Mouse (Mus musculus): Measurements from ENCODE around the gene Saysd1. TPM values are rescaled to one million over a fixed set of nuclear protein-coding genes. Genes with fewer than 3 reads are reported as not detected.

Saysd1 gene
- polyA plus RNA-seq, 1 experiment from 2014 or later, result 18.9 TPM

GRCm38 (mm10) chr14:20180304-20180703 lies 42.0 kb upstream of the Saysd1 start:
- TF ChIP-seq EP300 (IDR thresholded peaks at IDR 0.05), result no peak
- no peak for TF ChIP-seq CTCF (IDR thresholded peaks at IDR 0.05)
- ATAC-seq (no peak), DNase-seq (ENCODE audit: low spot score) (no peak)
- WGBS, result 2% methylated on average over 6 of the region's 6 CpGs
- Histone ChIP-seq H3K4me3 (ENCODE audit: low read depth, low read length) (peak overlapping the region; percentile 52), H3K4me1 (ENCODE audit: insufficient read depth, low read depth, low read length) (peaks cover 4% of the 10 kb centered on the region; the same call in 1 of the 2 replicates), H3K27me3 (replicated peaks; ENCODE audit: insufficient read depth, low read length) (no peaks in the 10 kb centered on the region), H3K36me3 (ENCODE audit: insufficient read depth, low read length) (no peaks in the 10 kb centered on the region), H3K9me3 (ENCODE audit: low read length) (no peaks in the 10 kb centered on the region), H3K4me2 (replicated peaks; ENCODE audit: low read depth, low read length) (peak overlapping the region; percentile 83), H3K9ac (replicated peaks; ENCODE audit: low read depth) (peak overlapping the region; percentile 6; the same call in 1 of the 2 replicates), H3K27ac (ENCODE audit: low read length) (no peak overlapping the region)

- Histone ChIP-seq H3K27ac (ENCODE audit: low read length) (no peak overlapping the region), H3K4me3 (ENCODE audit: low read depth, low read length) (peak overlapping the region; percentile 52), H3K4me1 (ENCODE audit: insufficient read depth, low read depth, low read length) (peaks cover 4% of the 10 kb centered on the region; the same call in 1 of the 2 replicates), H3K4me2 (replicated peaks; ENCODE audit: low read depth, low read length) (peak overlapping the region; percentile 83), H3K9ac (replicated peaks; ENCODE audit: low read depth) (no peak overlapping the region), H3K9me3 (ENCODE audit: low read length) (no peaks in the 10 kb centered on the region), H3K36me3 (ENCODE audit: insufficient read depth, low read length) (no peaks in the 10 kb centered on the region), H3K27me3 (replicated peaks; ENCODE audit: insufficient read depth, low read length) (no peaks in the 10 kb centered on the region)
- no peak for TF ChIP-seq EP300 (IDR thresholded peaks at IDR 0.05)
- TF ChIP-seq CTCF (IDR thresholded peaks at IDR 0.05), result no peak
- 57% methylated on average over 5 of the region's 5 CpGs for WGBS
- ATAC-seq, result no peak
- no peak for DNase-seq (ENCODE audit: low spot score)
Observed at GRCm38 (mm10) chr14:20179731-20180280, 41.5 kb upstream of the Saysd1 start.

GRCm38 (mm10) chr14:20179080-20179479 lies 40.7 kb upstream of the Saysd1 start:
- H3K4me2 ChIP-seq (replicated peaks; ENCODE audit: low read depth, low read length), result peak overlapping the region; percentile 83
- 51% methylated on average over 3 of the region's 3 CpGs for WGBS
- H3K4me3 ChIP-seq (ENCODE audit: low read depth, low read length), result peak overlapping the region; percentile 52; the same call in 1 of the 2 replicates
- no peaks in the 10 kb centered on the region for H3K27me3 ChIP-seq (replicated peaks; ENCODE audit: insufficient read depth, low read length)
- peaks cover 4% of the 10 kb centered on the region; the same call in 1 of the 2 replicates for H3K4me1 ChIP-seq (ENCODE audit: insufficient read depth, low read depth, low read length)
- ATAC-seq, result no peak
- H3K9ac ChIP-seq (replicated peaks; ENCODE audit: low read depth), result no peak overlapping the region
- no peaks in the 10 kb centered on the region for H3K9me3 ChIP-seq (ENCODE audit: low read length)
- no peaks in the 10 kb centered on the region for H3K36me3 ChIP-seq (ENCODE audit: insufficient read depth, low read length)
- DNase-seq (ENCODE audit: low spot score), result no peak
- no peak overlapping the region for H3K27ac ChIP-seq (ENCODE audit: low read length)
- TF ChIP-seq EP300 (IDR thresholded peaks at IDR 0.05) (no peak), CTCF (IDR thresholded peaks at IDR 0.05) (no peak)

GRCm38 (mm10) chr14:20178593-20178992 lies 40.3 kb upstream of the Saysd1 start:
- Histone ChIP-seq H3K36me3 (ENCODE audit: insufficient read depth, low read length) (no peaks in the 10 kb centered on the region), H3K27ac (ENCODE audit: low read length) (no peak overlapping the region), H3K9me3 (ENCODE audit: low read length) (no peaks in the 10 kb centered on the region), H3K4me2 (replicated peaks; ENCODE audit: low read depth, low read length) (peak overlapping the region; percentile 83; the same call in 1 of the 2 replicates), H3K4me3 (ENCODE audit: low read depth, low read length) (no peak overlapping the region), H3K4me1 (ENCODE audit: insufficient read depth, low read depth, low read length) (peaks cover 4% of the 10 kb centered on the region; the same call in 1 of the 2 replicates), H3K27me3 (replicated peaks; ENCODE audit: insufficient read depth, low read length) (no peaks in the 10 kb centered on the region), H3K9ac (replicated peaks; ENCODE audit: low read depth) (no peak overlapping the region)
- no peak for TF ChIP-seq CTCF (IDR thresholded peaks at IDR 0.05)
- TF ChIP-seq EP300 (IDR thresholded peaks at IDR 0.05), result no peak
- DNase-seq (ENCODE audit: low spot score) (no peak), ATAC-seq (no peak)
- WGBS, result 32% methylated on average over 4 of the region's 4 CpGs

GRCm38 (mm10) chr14:20177494-20178123 lies 39.3 kb upstream of the Saysd1 start:
- Histone ChIP-seq H3K4me1 (ENCODE audit: insufficient read depth, low read depth, low read length) (peaks cover 11% of the 10 kb centered on the region; the same call in 1 of the 2 replicates), H3K27ac (ENCODE audit: low read length) (no peak overlapping the region), H3K27me3 (replicated peaks; ENCODE audit: insufficient read depth, low read length) (no peaks in the 10 kb centered on the region), H3K4me2 (replicated peaks; ENCODE audit: low read depth, low read length) (no peak overlapping the region; the same call in 1 of the 2 replicates), H3K36me3 (ENCODE audit: insufficient read depth, low read length) (no peaks in the 10 kb centered on the region), H3K9ac (replicated peaks; ENCODE audit: low read depth) (no peak overlapping the region), H3K9me3 (ENCODE audit: low read length) (no peaks in the 10 kb centered on the region), H3K4me3 (ENCODE audit: low read depth, low read length) (no peak overlapping the region)
- TF ChIP-seq EP300 (IDR thresholded peaks at IDR 0.05), result peak; percentile 61
- peak; percentile 22; the same call in 1 of the 2 replicates for TF ChIP-seq CTCF (IDR thresholded peaks at IDR 0.05)
- DNase-seq (ENCODE audit: low spot score), result peak; percentile 83
- ATAC-seq, result peak; percentile 44
- WGBS, result 55% methylated on average over 9 of the region's 9 CpGs

GRCm38 (mm10) chr14:20175705-20176104 lies 37.4 kb upstream of the Saysd1 start:
- H3K4me2 ChIP-seq (replicated peaks; ENCODE audit: low read depth, low read length), result no peak overlapping the region
- peaks cover 17% of the 10 kb centered on the region; the same call in 1 of the 2 replicates for H3K4me1 ChIP-seq (ENCODE audit: insufficient read depth, low read depth, low read length)
- TF ChIP-seq EP300 (IDR thresholded peaks at IDR 0.05), result no peak
- TF ChIP-seq CTCF (IDR thresholded peaks at IDR 0.05), result no peak
- no peak overlapping the region for H3K4me3 ChIP-seq (ENCODE audit: low read depth, low read length)
- H3K27ac ChIP-seq (ENCODE audit: low read length), result no peak overlapping the region
- no peak for DNase-seq (ENCODE audit: low spot score)
- ATAC-seq, result no peak
- no peaks in the 10 kb centered on the region for H3K27me3 ChIP-seq (replicated peaks; ENCODE audit: insufficient read depth, low read length)
- no peaks in the 10 kb centered on the region for H3K9me3 ChIP-seq (ENCODE audit: low read length)
- WGBS, result 85% methylated on average over 4 of the region's 4 CpGs
- no peaks in the 10 kb centered on the region for H3K36me3 ChIP-seq (ENCODE audit: insufficient read depth, low read length)
- H3K9ac ChIP-seq (replicated peaks; ENCODE audit: low read depth), result no peak overlapping the region

All from lung, postnatal 0 days (tissue).